Mouse (Mus musculus) lung, postnatal 25 days (tissue): Measurements from ENCODE around the gene Olfr1132.
"Not testable (repeated sequence)": the region's sequence is repeated elsewhere in the genome, so short reads cannot be mapped to it uniquely, and the experiment has no call there.

ENCODE experiments used
- DNase-seq: peaks from one replicate; pipeline ENCODE4 v3.0.0; 2022; ENCODE audit warnings: low spot score

The Olfr1132 gene

GRCm38 (mm10) chr2:87637435-87637834, at the start of gene Olfr1132:
Gene Olfr1132, minus strand, starts transcription at chr2:87637535.
- DNase-seq, result no peak

GRCm38 (mm10) chr2:87673564-87673963, 36.2 kb upstream of the Olfr1132 start, which contains the start of gene Olfr1135:
Gene Olfr1135, minus strand, starts transcription at chr2:87673664.
- no peak for DNase-seq

DNA sequence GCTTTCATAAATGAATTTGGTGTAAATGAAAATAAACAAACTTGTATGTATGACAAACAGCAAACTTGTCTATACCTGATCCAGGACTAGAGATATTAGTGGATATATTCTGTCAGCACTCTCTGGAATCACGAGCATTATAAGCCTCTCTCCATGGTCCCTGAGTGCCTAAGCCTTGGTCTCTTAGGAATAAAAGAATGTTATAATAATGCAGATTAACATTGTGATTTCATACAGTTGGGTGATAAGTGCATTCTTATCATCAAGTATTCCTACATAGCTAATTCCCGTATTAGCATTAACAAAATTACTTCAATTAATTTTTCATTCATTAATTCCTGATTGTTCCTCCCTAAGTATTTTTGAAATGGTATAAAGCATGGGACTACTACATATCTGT, 21.0 kb upstream of the Olfr1132 start, which contains the start of gene Olfr1134:
Olfr1134 (minus strand) TSS at position 101 of the 400 bp plus-strand sequence.
- no peak for DNase-seq

DNA sequence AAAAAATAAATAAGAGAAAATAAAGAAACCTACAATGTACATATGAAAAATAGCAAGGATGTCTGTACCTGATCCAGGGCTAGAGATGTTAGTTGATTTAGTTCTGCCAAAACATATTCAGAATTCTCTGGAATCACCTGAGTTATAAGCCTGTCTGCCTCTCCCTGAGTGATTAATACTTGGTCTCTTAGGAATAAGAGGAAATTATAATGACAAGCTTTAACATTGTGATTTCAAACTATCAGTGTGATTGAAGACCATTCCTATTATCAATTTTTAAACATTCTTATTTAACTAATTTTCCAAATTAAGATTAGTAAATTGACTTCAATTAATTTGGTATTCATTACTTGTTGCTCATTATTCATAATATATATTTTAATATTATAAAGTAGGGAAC, 9.9 kb upstream of the Olfr1132 start, which contains the start of gene Olfr1133:
Olfr1133 (minus strand) TSS at position 101 of the 400 bp plus-strand sequence.
- no peak for DNase-seq

GRCm38 (mm10) chr2:87642441-87642840, 5.1 kb upstream of the Olfr1132 start:
- no peak for DNase-seq

- DNase-seq, result no peak
Measured at GRCm38 (mm10) chr2:87626804-87627203, 10.5 kb downstream of the Olfr1132 start, which contains the start of gene Olfr1131. Gene Olfr1131, plus strand, starts transcription at chr2:87627104.

DNA sequence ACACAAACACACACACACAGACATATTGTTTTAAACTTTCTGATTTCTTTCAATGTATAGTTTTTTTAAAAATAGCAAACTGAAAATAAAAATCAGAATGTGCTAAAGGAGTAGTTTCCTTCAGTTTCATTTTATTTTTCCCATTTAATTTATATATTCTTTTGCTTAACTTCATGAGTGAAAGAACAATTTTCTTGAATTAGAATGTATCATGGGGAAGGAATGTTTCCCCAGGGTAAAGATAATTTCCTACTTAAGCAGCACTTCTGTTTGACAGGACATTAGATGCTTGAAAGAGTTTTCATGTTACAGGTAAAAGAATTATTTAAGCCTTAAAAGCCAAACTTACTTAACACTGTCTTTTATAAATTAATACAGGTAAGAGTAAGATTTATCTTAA, 31.4 kb downstream of the Olfr1132 start, which contains the start of gene Olfr1130:
Olfr1130 (plus strand) TSS at position 301 of the 400 bp plus-strand sequence.
- not testable (repeated sequence) for DNase-seq
